Comparison of ENCODE assay signal across 22 mouse cellular contexts in the genomic region with DNA sequence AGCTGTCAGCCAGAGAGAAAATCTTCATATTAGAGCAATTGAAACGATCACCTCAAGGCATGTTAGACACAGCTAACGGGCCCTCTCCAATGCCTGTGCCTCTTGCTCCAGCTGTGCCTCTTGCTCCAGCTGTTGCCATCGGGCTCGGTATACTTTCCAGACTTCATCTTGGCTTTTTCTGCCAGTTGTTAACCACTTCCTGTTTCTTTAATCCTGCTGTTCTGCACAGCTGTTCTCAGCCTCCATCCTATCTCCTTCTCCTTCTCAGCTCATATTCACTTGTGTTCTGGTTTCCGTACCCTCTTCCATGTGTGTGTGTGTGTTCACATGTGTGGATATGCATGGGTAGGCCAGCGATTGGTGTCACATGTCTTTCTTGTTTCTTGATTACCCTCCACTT. TPM values are rescaled to one million over a fixed set of nuclear protein-coding genes. Genes with fewer than 3 reads are reported as not detected.
DNase-seq lines count a peak whose midpoint lies in the region; ATAC-seq and TF ChIP-seq lines count a peak whose summit lies in the region.
"Had no signal": no experiment of that assay in that cellular context is flagged by ENCODE, and none has a peak within 500 bp of the region (broad histone marks: within the 10 kb centered on the region; RNA-seq: fewer than 3 reads in every experiment).

No protein-coding gene starts in this region.

- H3K27ac ChIP-seq in kidney, embryonic 15.5 days, result no peak overlapping the region
- H3K27ac ChIP-seq in limb, embryonic 14.5 days (replicated peaks; ENCODE audit: low read depth, low read length), result no peak overlapping the region
- H3K27ac ChIP-seq: heart, embryonic 15.5 days; hindbrain, embryonic 13.5 days; left cerebral cortex, adult 2 months had no signal

- no peak overlapping the region for H3K9ac ChIP-seq in kidney, embryonic 15.5 days
- no peak overlapping the region for H3K9ac ChIP-seq in limb, embryonic 14.5 days (ENCODE audit: low read depth, low read length, severe bottlenecking)
- H3K9ac ChIP-seq: heart, embryonic 15.5 days; hindbrain, embryonic 13.5 days had no signal

- peak; percentile 34 for DNase-seq in kidney, postnatal 10 days
- peak; percentile 35 for DNase-seq in 3T3-L1 (ENCODE audit: low read depth, low spot score)
- peak; percentile 22 for DNase-seq in limb, embryonic 14.5 days (ENCODE audit: low spot score)
- DNase-seq in spleen, adult 18-20 months, result no peak
- no peak for DNase-seq in right cerebral cortex, postnatal 10 days (ENCODE audit: low spot score in 2 of 2)
- DNase-seq: cerebellum, postnatal 36 days; gastrocnemius, postnatal 25 days; kidney, adult 2 months; thymus, postnatal 36 days had no signal

- no peaks in the 10 kb centered on the region for H3K9me3 ChIP-seq in kidney, embryonic 15.5 days (replicated peaks)
- no peaks in the 10 kb centered on the region for H3K9me3 ChIP-seq in limb, embryonic 14.5 days (ENCODE audit: control insufficient read depth, low read length)
- H3K9me3 ChIP-seq: heart, embryonic 15.5 days; hindbrain, embryonic 13.5 days had no signal

- WGBS in kidney, embryonic 15.5 days, result 73% methylated on average over 6 of the region's 6 CpGs
- WGBS in limb, embryonic 14.5 days, result 29% methylated on average over 6 of the region's 6 CpGs

- H3K4me2 ChIP-seq in kidney, embryonic 15.5 days, result no peak overlapping the region
- no peak overlapping the region for H3K4me2 ChIP-seq in limb, embryonic 14.5 days (replicated peaks; ENCODE audit: low read depth, low read length, severe bottlenecking)
- H3K4me2 ChIP-seq: heart, embryonic 15.5 days; hindbrain, embryonic 13.5 days had no signal

- TF ChIP-seq POLR2A in limb, embryonic 14.5 days (IDR thresholded peaks at IDR 0.05; ENCODE audit: borderline replicate concordance, extremely low read depth, insufficient read depth, insufficient read length), result no peak

- ATAC-seq in kidney, embryonic 15.5 days (replicated peaks; ENCODE audit: low FRiP score), result no peak
- ATAC-seq in common myeloid progenitor, adult 5-6 weeks (replicated peaks; ENCODE audit: low read depth, poor library complexity, severe bottlenecking), result peak; percentile 62
- peak; percentile 82 for ATAC-seq in limb, embryonic 14.5 days (ENCODE audit: low FRiP score, low read depth)
- ATAC-seq in erythroblast, adult 5-6 weeks (replicated peaks; ENCODE audit: low FRiP score, poor library complexity, severe bottlenecking), result no peak
- ATAC-seq: activated CD4-positive, CD25-positive, alpha-beta regulatory T cell, adult 4 months had no signal

- no peak overlapping the region for H3K4me3 ChIP-seq in kidney, embryonic 15.5 days (replicated peaks)
- no peak overlapping the region for H3K4me3 ChIP-seq in limb, embryonic 14.5 days (replicated peaks; ENCODE audit: low read length)
- H3K4me3 ChIP-seq: erythroblast, embryonic 14.5 days; heart, embryonic 15.5 days; hindbrain, embryonic 13.5 days; left cerebral cortex, adult 2 months had no signal

- peaks cover 17% of the 10 kb centered on the region for H3K4me1 ChIP-seq in kidney, embryonic 15.5 days
- peaks cover 3% of the 10 kb centered on the region; the same call in 1 of the 2 replicates for H3K4me1 ChIP-seq in limb, embryonic 14.5 days (ENCODE audit: control insufficient read depth, insufficient read depth, low read length)
- H3K4me1 ChIP-seq: hindbrain, embryonic 13.5 days had no signal

- no peaks in the 10 kb centered on the region for H3K36me3 ChIP-seq in kidney, embryonic 15.5 days
- no peaks in the 10 kb centered on the region for H3K36me3 ChIP-seq in limb, embryonic 14.5 days (ENCODE audit: control insufficient read depth, insufficient read depth, low read length)
- H3K36me3 ChIP-seq: heart, embryonic 15.5 days; hindbrain, embryonic 13.5 days had no signal

- no peaks in the 10 kb centered on the region for H3K27me3 ChIP-seq in kidney, embryonic 15.5 days
- H3K27me3 ChIP-seq in limb, embryonic 14.5 days (ENCODE audit: control insufficient read depth, insufficient read depth, low read length), result no peaks in the 10 kb centered on the region
- H3K27me3 ChIP-seq: heart, embryonic 15.5 days; hindbrain, embryonic 13.5 days had no signal

RNA-seq across cellular contexts. Expression of gene Hacd4, which starts 41.4 kb away (rescaled TPM):
- polyA plus RNA-seq in kidney, embryonic 15.5 days (2015; fragmentation: Nextera tagmentation; extraction: Ambion mirVana), result 18.3 and 20.7 TPM in 2 replicates
- total RNA-seq in common myeloid progenitor, adult 5-6 weeks (2017), result 3.6 and 4.8 TPM in 2 replicates
- polyA plus RNA-seq in limb, embryonic 14.5 days (2012; rRNA removed), result 3.4 and 3.6 TPM in 2 replicates
- polyA plus RNA-seq in limb, embryonic 14.5 days (2014; fragmentation: Nextera tagmentation; extraction: Ambion mirVana), result 10.9 and 12.5 TPM in 2 replicates
- total RNA-seq in erythroblast, adult 5-6 weeks (2015; ENCODE audit: low replicate concordance), result 14.0 and 16.5 TPM in 2 replicates
- 5.9 and 6.8 TPM in 2 replicates for total RNA-seq in erythroblast, adult 5-6 weeks (2017; ENCODE audit: low replicate concordance)

RNA-seq across cellular contexts. Expression of gene Ifnb1, which starts 42.4 kb away (rescaled TPM):
- not detected in 2 replicates for polyA plus RNA-seq in kidney, embryonic 15.5 days (2015; fragmentation: Nextera tagmentation; extraction: Ambion mirVana)
- not detected in 2 replicates for total RNA-seq in common myeloid progenitor, adult 5-6 weeks (2017)
- 0.10 TPM in 1 of 2 replicates, not detected in the other for polyA plus RNA-seq in limb, embryonic 14.5 days (2012; rRNA removed)
- not detected in 2 replicates for polyA plus RNA-seq in limb, embryonic 14.5 days (2014; fragmentation: Nextera tagmentation; extraction: Ambion mirVana)
- not detected in 2 replicates for total RNA-seq in erythroblast, adult 5-6 weeks (2015; ENCODE audit: low replicate concordance)
- total RNA-seq in erythroblast, adult 5-6 weeks (2017; ENCODE audit: low replicate concordance), result not detected in 2 replicates
- total RNA-seq: gastrocnemius, postnatal 25 days; layer of hippocampus, adult 18-20 months; left cerebral cortex, adult 2 months; liver, adult 2 months; megakaryocyte-erythroid progenitor cell, adult 5-6 weeks; monocyte, adult 5-6 weeks had no signal
- polyA plus RNA-seq: activated CD4-positive, CD25-positive, alpha-beta regulatory T cell, adult 4 months; erythroblast, embryonic 14.5 days; frontal cortex, adult 2 months; heart, embryonic 15.5 days; hindbrain, embryonic 13.5 days; kidney, adult 2 months; liver, adult 2 months had no signal

Comparison
In these comparisons a context has a peak if more than half of its experiments do, and no peak if none do; other contexts are left out.
1. DNase-seq: peak in kidney, postnatal 10 days (single experiment), 3T3-L1 (single experiment) and limb, embryonic 14.5 days (single experiment); none in spleen, adult 18-20 months (0 of 2) and right cerebral cortex, postnatal 10 days (0 of 2).
2. ATAC-seq: peak in common myeloid progenitor, adult 5-6 weeks (single experiment) and limb, embryonic 14.5 days (single experiment); none in kidney, embryonic 15.5 days (single experiment) and erythroblast, adult 5-6 weeks (single experiment).